Mouse (Mus musculus) heart, adult 2 months (tissue): ENCODE data around the gene H2al1g.

Experiments
- CTCF ChIP-seq: fragments of 200-600 bp; IDR thresholded peaks from 2 replicates; pipeline ENCODE4 v1.8.1; 2022; ENCODE audit warnings: antibody characterized with exemption, mild to moderate bottlenecking, moderate library complexity
- EP300 ChIP-seq: fragments of 200-500 bp; IDR thresholded peaks from 2 replicates; pipeline ENCODE4 v1.6.1; 2011; ENCODE audit warnings: low read depth, low read length, control low read depth; ENCODE audit not compliant: insufficient read depth
- POLR2A ChIP-seq: fragments of 200-500 bp; IDR thresholded peaks from 2 replicates; pipeline ENCODE4 v1.6.1; 2011; ENCODE audit warnings: mild to moderate bottlenecking, low read depth, low read length, control low read depth; ENCODE audit not compliant: insufficient read depth

DNA sequence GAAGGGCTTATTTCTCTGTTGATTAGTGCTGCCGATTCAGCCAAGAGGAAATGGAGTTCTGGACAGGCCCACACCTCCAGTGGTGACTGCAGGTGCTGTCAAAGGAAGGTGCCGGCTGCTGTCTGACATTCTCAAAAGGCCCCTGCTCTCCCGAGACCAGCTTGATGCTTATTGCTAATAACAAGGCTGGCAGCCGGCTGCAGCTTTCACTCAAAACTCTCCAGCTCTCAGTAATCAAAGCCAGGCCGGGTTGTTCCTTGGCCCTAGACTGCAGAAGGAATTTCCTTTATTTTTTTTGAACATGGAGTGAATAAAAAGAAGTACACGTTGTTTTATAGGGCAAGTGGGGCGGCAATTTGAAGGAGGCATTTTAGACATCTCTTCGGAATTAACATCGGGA, 27.7 kb downstream of the H2al1g start:
- no peak for TF ChIP-seq CTCF
- no peak for TF ChIP-seq POLR2A
- TF ChIP-seq EP300: no peak
